Mouse (Mus musculus) B cell, adult 2 months (primary cell): ENCODE measurements around the gene Efcab9.
"Not testable (repeated sequence)": the region's sequence is repeated elsewhere in the genome, so short reads cannot be mapped to it uniquely, and the experiment has no call there.

Experiments used
- DNase-seq, 2 experiments: peaks; one replicate each; pipeline ENCODE4 v3.0.0; 2022

Efcab9 gene

DNA sequence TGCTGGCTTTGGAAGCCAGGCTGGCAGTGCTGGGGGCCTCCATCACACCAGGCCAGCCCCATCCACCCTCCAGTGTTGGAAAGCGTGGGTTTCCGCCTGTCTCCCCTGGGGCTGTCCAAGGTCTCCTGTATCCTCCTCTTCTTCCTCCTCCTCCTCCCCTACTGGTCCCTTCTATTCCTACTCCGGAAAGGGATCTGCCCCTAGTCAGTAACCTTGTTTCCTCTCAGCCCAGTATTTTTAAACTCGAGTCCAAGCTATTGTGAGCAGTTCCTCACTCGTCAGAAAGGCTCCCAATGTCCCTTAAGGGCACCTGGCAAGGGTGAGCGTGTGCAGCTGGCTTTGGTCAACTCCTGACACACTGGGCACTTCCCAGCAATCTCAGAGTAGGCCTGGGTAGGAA is 6.6 kb upstream of the Efcab9 start:
- DNase-seq = no peak

- DNase-seq = no peak
Observed at GRCm38 (mm10) chr11:32536954-32537353, 5.1 kb upstream of the Efcab9 start.

- DNase-seq = no peak
Observed at GRCm38 (mm10) chr11:32535646-32536045, 3.8 kb upstream of the Efcab9 start.

DNA sequence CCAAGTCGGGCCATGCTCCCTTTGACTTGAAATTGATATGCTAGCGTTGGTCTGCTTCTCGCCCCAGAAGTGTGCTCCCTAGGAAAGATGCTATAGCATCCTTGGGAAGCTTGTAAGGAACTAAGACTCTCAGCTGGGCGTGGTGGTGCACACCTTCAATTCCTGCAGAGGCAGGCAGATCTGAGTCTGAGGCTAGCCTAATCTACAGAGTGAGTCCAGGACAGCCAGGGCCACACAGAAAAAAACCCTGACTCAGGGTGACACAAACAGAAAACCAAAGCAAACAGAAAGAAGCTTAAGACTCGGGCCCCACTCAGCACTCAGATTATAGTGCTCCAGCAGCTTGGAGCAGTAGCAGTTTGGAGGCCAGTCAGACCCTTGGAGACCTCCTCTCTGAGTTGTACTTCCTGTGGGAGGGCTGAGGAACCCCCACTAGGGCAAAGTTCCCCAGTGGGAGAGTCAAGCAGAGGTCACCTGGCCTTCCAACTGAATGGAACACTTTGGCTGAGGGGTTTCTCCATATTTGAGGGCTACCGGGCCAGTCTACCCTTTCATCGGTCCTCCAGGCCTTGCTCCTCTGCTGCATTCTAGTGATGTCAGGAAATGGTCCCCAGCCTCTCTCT is 2.7 kb upstream of the Efcab9 start:
- DNase-seq = no peak

- peak; percentile 75 to 82 for DNase-seq
Observed at GRCm38 (mm10) chr11:32533482-32534261, 1.8 kb upstream of the Efcab9 start.

DNA sequence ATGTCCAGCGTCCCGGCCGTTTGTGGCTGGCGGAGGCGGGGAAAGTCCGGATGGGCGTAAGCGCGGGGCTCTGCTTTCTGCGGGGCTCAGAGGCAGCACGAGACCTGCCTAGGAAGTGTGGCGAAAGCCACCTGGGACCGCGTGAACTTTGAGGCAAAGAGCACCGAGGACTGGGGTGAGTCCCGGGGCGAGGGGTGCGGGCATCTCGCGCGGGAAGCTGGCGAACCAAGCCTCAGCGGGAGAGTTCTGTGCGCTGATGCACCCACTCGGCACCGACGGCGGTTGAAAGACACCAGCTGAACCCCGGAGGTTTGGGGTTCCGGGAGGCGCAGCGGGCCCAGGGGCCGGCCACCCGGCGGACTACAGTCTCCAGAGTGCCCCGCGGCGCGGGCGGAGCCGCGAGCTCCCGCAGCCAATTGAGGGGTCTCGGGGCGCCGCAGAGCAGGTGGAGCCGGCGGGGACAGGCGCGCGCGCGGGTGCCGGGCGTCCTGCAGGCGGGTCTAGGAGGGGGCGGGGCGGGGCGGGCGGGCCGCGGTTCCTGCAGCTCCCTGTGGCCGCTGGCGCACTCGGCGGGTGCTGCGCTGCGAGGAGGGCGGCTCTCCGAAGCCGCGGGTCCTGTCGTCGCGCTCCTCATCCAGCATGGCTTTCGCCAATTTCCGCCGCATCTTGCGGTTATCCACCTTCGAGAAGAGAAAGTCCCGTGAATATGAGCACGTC is 1.0 kb upstream of the Efcab9 start, which contains the start of gene Stk10:
Gene Stk10, plus strand, starts transcription at position 541 of the 717 bp plus-strand sequence.
- peak; percentile 90 to 92 for DNase-seq

DNA sequence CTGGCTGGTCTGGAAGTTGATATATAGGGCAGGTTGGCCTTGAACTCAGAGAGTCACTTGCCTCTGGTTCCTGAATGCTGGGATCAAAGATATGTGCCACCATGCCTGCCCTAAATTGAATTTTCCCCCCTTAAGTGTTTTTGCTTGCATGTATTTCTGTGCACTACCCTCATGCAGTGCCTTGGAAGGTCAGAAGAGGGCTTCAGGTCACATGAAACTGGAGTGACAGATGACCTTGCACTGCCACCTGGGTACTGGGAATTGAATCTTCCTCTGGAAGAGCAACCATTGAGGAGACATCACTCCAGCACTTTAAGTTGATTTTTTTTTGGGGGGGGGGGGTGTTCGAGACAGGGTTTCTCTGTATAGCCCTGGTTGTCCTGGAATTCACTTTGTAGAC is 1.7 kb downstream of the Efcab9 start:
- DNase-seq = peak in 1 of 2 experiments; percentile 47

GRCm38 (mm10) chr11:32527006-32527405 is 4.9 kb downstream of the Efcab9 start:
- DNase-seq = no peak

GRCm38 (mm10) chr11:32524122-32524920 is 7.6 kb downstream of the Efcab9 start:
- no peak for DNase-seq

- no peak for DNase-seq
Observed at GRCm38 (mm10) chr11:32521246-32521645, 10.6 kb downstream of the Efcab9 start.

- DNase-seq = no peak
Observed at GRCm38 (mm10) chr11:32519354-32519753, 12.5 kb downstream of the Efcab9 start.

- no peak for DNase-seq
Observed at GRCm38 (mm10) chr11:32518770-32519169, 13.1 kb downstream of the Efcab9 start.

GRCm38 (mm10) chr11:32516916-32517712 is 14.8 kb downstream of the Efcab9 start:
- DNase-seq = no peak

- no peak for DNase-seq
Observed at GRCm38 (mm10) chr11:32516091-32516490, 15.8 kb downstream of the Efcab9 start.

DNA sequence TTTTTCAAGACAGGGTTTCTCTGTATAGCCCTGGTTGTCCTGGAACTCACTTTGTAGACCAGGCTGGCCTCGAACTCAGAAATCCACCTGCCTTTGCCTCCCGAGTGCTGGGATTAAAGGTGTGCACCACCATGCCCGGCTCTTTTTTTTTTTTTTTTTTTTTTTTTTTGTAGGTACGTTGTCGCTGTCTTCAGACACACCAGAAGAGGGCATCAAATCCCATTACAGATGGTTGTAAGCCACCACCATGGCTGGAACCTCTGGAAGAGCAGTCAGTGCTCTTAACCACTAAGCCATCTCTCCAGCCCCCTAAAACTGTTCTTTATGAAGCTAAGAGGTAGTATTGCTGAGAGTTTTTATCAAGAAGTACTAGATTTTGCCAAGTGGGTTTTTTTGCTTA is 17.0 kb downstream of the Efcab9 start:
- DNase-seq = not testable (repeated sequence)

GRCm38 (mm10) chr11:32510930-32511329 is 21.0 kb downstream of the Efcab9 start:
- DNase-seq = no peak

GRCm38 (mm10) chr11:32505091-32505739 is 26.7 kb downstream of the Efcab9 start:
- DNase-seq = no peak

- DNase-seq = no peak
Observed at GRCm38 (mm10) chr11:32503711-32504110, 28.2 kb downstream of the Efcab9 start.

DNA sequence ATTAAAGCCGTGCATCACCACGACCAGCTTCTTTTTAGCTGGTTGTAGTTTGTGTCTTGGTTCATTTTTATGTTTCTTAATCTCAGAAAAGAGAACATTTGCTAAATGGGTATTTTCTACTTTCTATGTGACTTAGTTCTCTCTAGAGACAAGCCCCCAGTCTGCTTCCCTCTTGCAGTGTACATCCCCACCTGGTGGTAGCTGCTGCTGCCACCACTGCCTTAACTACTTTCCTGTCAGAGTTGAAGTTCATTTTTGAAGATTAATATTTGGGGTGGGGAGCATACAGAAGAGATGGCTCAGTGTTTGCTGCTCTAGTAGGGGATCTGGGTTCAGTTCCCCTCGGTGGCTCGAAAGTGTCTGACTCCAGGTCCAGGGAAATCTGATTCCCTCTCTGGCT is 31.9 kb downstream of the Efcab9 start:
- DNase-seq = peak; percentile 41 to 45

GRCm38 (mm10) chr11:32498757-32499535 is 32.9 kb downstream of the Efcab9 start:
- no peak for DNase-seq

DNA sequence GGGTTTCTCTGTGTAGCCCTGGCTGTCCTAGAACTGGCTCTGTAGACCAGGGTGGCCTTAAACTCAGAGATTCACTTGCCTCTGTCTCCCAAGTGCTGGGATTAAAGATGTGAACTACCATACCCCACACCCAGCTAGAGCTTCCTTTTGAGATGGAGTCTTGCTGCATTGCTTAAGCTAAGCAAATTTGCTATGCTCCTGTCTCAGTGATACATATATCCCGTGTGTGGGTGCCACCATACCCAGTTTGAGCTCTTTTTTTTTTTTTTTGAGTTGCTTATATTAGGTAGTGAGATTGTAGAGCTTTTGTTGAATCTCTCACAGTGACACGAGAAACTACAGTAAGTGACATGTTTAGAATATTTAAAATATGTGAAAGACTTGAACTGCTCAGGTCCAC is 36.6 kb downstream of the Efcab9 start:
- no peak for DNase-seq
